Mouse (Mus musculus) hindbrain, embryonic 14.5 days (tissue): ENCODE results near the gene Rasgef1b. TPM values are rescaled to one million over a fixed set of nuclear protein-coding genes. Genes with fewer than 3 reads are reported as not detected.
A peak's percentile ranks its signal among the peaks of the same experiment; 100 is the strongest.

Source experiments
- ATAC-seq: fragments of 200-750 bp; cut with Nextera tagmentation; 2 replicates; pipeline ENCODE4 v1.8.0; 2017; ENCODE audit warnings: moderate number of reproducible peaks, mild to moderate bottlenecking, moderate TSS enrichment, moderate library complexity; ENCODE audit not compliant: low FRiP score
- DNase-seq: peaks from one replicate; pipeline ENCODE4 v3.0.0-alpha.2; 2015; ENCODE audit warnings: low spot score
- H3K27ac ChIP-seq: fragments of 300-500 bp; sonication (generic); 2 replicates; pipeline ENCODE4 v1.5.1; 2014; ENCODE audit warnings: mild to moderate bottlenecking, moderate library complexity
- H3K27me3 ChIP-seq: fragments of 300-500 bp; sonication (generic); 2 replicates; pipeline ENCODE4 v1.6.1; 2014; ENCODE audit warnings: mild to moderate bottlenecking, low read length, mixed read lengths; ENCODE audit not compliant: control insufficient read depth, insufficient read depth
- H3K36me3 ChIP-seq: fragments of 300-500 bp; sonication (generic); replicated peaks from 2 replicates; pipeline ENCODE4 v1.6.1; 2014; ENCODE audit not compliant: control insufficient read depth, insufficient read depth
- H3K4me1 ChIP-seq: fragments of 300-500 bp; sonication (generic); replicated peaks from 2 replicates; pipeline ENCODE4 v1.6.1; 2014; ENCODE audit warnings: antibody characterized with exemption, low read length, mixed read lengths; ENCODE audit not compliant: control insufficient read depth, insufficient read depth
- H3K4me2 ChIP-seq: fragments of 300-500 bp; sonication (generic); replicated peaks from 2 replicates; pipeline ENCODE4 v1.6.1; 2014; ENCODE audit warnings: mild to moderate bottlenecking, moderate library complexity
- H3K4me3 ChIP-seq: fragments of 300-500 bp; sonication (generic); replicated peaks from 2 replicates; pipeline ENCODE4 v1.5.1; 2014; ENCODE audit warnings: mild to moderate bottlenecking, low read length
- H3K9ac ChIP-seq: fragments of 300-500 bp; sonication (generic); 2 replicates; pipeline ENCODE4 v1.6.1; 2014
- H3K9me3 ChIP-seq: fragments of 300-500 bp; sonication (generic); 2 replicates; pipeline ENCODE4 v1.6.1; 2016; ENCODE audit warnings: low read length; ENCODE audit not compliant: control insufficient read depth
- WGBS: fragments of 180-500 bp; shearing (Covaris S2); extraction: QIAGEN DNeasy Blood & Tissue Kit; methylation state at CpG from one replicate; pipeline ENCODE4 v1.1.7; 2014; 5-methylcytosine and 5-hydroxymethylcytosine counted together
- polyA plus RNA-seq: library from polyadenylated mRNA; unstranded; fragments of >200 nt; fragmentation: Nextera tagmentation; extraction: Ambion mirVana; gene quantifications from 2 replicates; pipeline ENCODE4 v1.2.1, GENCODE M21; 2014

The Rasgef1b gene
- polyA plus RNA-seq, 1 experiment from 2014 or later: 51.5 TPM

DNA sequence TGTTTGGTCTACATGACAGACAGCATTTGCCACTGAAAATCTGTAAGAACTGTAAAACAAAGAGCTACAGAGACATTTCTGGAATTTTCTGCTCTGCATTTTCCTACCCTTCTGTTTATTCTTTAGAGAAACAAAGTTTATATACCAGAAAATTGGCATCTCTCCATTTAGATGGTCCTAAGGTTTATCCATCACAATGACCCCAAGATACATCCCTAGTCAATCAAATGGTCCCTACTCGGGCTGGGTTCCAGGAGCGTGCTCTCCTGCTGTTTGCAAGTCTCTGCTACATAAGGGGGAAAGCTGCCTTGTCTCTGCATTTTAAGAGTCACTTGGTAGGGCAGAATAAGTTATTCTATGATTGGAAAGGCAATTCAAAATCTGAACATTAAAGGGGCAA, 44.8 kb downstream of the Rasgef1b start:
- no peaks in the 10 kb centered on the region for H3K36me3 ChIP-seq
- peaks cover 13% of the 10 kb centered on the region for H3K4me1 ChIP-seq
- 48% methylated on average over 2 of the region's 2 CpGs for WGBS
- no peak overlapping the region for H3K9ac ChIP-seq
- DNase-seq (no peak), ATAC-seq (no peak)
- no peaks in the 10 kb centered on the region for H3K27me3 ChIP-seq
- H3K27ac ChIP-seq: no peak overlapping the region
- no peak overlapping the region for H3K4me2 ChIP-seq
- no peak overlapping the region for H3K4me3 ChIP-seq
- H3K9me3 ChIP-seq: no peaks in the 10 kb centered on the region

DNA sequence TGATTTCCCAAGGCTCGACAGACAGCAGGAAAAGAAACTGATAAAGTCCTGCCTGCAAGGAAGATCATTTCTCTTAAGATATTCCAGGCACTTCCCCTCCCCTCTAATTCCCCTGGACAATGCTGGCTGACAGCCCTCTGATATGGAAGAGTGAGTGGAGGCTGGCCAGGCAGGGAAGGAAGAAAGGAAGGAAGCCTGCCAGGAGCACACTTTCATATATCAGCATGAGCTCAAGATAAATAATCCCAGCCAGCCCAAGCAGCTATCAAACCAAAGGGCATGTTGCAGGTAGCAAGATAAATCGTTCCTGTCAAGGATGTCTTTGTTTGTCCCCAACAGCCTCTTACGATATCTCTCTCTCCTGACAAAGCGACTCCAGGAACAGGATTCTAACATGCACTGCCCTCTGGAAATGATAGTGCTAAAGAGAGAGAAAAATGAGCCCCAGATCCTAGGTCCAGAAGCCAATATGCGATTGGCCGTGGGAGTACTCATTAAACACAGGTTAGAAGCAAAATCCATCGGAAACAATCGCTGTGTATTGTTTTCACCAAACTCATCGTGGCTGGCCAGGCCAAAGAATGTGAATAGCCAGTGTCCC, 58.8 kb downstream of the Rasgef1b start:
- Histone ChIP-seq H3K27ac (peak overlapping the region; percentile 43; the same call in 1 of the 2 replicates), H3K36me3 (no peaks in the 10 kb centered on the region), H3K9ac (no peak overlapping the region), H3K4me2 (no peak overlapping the region), H3K4me3 (no peak overlapping the region), H3K9me3 (0 out of 2 replicates have a peak, but pooled peaks cover 3% of the 10 kb centered on the region), H3K27me3 (no peaks in the 10 kb centered on the region), H3K4me1 (no peaks in the 10 kb centered on the region; the same call in 1 of the 2 replicates)
- 58% methylated on average over 9 of the region's 9 CpGs for WGBS
- peak; percentile 46; the same call in 1 of the 2 replicates for ATAC-seq
- DNase-seq: no peak

DNA sequence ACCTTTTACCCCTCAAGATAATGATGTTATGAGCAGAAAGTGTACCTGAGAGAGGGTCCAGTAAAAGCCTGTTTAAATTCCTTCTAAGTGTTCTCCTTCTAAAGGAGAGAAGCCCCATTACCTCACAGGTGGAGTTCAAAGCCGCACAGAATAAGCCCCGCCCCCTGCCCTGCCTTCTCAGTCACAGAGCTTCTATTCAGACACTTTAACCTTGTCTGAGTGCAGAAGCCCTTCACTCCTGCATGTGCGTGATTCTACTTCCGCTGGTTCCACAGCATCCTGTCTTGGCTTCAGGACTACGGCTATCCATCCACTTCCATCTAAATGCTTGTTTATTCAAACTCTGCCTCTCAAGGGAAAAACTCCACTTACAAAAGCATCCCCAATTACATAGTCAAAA, 72.8 kb downstream of the Rasgef1b start:
- H3K27me3 ChIP-seq: no peaks in the 10 kb centered on the region
- 64% methylated on average over 5 of the region's 5 CpGs for WGBS
- no peak overlapping the region for H3K27ac ChIP-seq
- ATAC-seq (no peak), DNase-seq (no peak)
- no peak overlapping the region for H3K4me3 ChIP-seq
- no peaks in the 10 kb centered on the region for H3K36me3 ChIP-seq
- H3K4me1 ChIP-seq: 0 out of 2 replicates have a peak, but pooled peaks cover 4% of the 10 kb centered on the region
- H3K9me3 ChIP-seq: no peaks in the 10 kb centered on the region
- H3K4me2 ChIP-seq: no peak overlapping the region
- no peak overlapping the region for H3K9ac ChIP-seq

DNA sequence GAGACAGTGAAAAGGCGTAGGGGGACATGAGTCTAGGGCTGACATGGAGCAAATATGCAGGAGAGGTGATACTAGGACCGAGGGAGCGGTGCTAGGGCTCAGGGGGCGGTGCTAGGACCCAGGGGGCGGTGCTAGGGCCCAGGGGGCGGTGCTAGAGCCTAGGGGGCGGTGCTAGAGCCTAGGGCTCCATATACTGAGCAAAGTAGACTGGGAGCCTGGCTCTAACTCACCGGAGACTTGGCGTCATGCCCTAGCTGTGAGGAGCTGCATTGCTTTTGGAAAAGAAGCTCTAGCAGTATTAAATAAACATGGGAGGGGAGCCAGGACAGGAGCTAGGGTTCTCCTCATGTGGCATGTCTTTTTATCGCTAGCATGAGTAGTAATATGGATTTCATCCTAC, 75.9 kb downstream of the Rasgef1b start:
- 79% methylated on average over 10 of the region's 10 CpGs for WGBS
- no peak overlapping the region for H3K9ac ChIP-seq
- H3K27me3 ChIP-seq: no peaks in the 10 kb centered on the region
- no peak overlapping the region for H3K4me3 ChIP-seq
- H3K36me3 ChIP-seq: no peaks in the 10 kb centered on the region
- H3K4me1 ChIP-seq: 0 out of 2 replicates have a peak, but pooled peaks cover 4% of the 10 kb centered on the region
- H3K9me3 ChIP-seq: no peaks in the 10 kb centered on the region
- H3K4me2 ChIP-seq: no peak overlapping the region
- no peak for DNase-seq
- no peak overlapping the region for H3K27ac ChIP-seq
- ATAC-seq: no peak

DNA sequence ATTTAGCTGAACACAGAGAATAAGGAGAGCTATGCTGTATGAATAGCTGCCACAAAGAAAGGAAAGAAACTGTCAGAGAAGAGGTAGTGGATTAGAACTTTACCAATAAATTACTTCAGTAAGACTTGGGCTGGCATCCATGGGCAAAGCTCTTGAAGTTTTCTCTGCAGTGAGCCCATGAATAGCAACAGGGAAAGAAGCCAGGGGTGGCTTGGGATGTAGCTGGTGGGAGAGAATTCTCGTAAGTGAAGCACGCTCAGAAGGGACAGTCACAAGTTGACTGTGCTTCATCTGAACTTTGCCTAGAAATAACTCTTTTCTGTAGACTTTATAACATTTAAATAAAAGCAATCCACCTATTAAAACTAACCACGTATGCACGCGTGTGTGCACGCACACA, 87.5 kb downstream of the Rasgef1b start:
- Histone ChIP-seq H3K27me3 (no peaks in the 10 kb centered on the region), H3K9me3 (no peaks in the 10 kb centered on the region), H3K4me2 (no peak overlapping the region), H3K27ac (no peak overlapping the region), H3K4me1 (peaks cover 6% of the 10 kb centered on the region; the same call in 1 of the 2 replicates), H3K36me3 (no peaks in the 10 kb centered on the region), H3K4me3 (no peak overlapping the region), H3K9ac (no peak overlapping the region)
- ATAC-seq: no peak
- 90% methylated on average over 6 of the region's 6 CpGs for WGBS
- no peak for DNase-seq

DNA sequence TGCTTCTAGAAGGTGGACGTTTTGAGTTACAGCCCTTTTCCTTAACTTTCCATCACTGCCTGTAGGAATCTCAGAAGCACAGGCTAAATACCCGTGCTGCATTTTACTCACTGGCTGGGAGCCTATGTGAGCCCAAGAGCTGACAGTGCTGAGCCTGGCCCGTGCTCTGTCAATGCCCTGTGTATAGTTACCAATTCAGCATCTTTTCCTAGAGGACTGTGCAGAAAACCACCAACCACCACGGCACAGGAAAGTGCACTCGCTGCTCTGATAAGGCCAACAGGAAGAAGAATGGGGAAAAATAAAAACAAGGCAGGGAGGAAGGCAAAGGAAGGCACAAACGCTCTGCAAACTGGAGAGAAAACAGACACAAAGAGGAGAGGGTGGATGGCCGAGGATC, 92.3 kb downstream of the Rasgef1b start:
- DNase-seq (no peak), ATAC-seq (no peak)
- 39% methylated on average over 7 of the region's 7 CpGs for WGBS

DNA sequence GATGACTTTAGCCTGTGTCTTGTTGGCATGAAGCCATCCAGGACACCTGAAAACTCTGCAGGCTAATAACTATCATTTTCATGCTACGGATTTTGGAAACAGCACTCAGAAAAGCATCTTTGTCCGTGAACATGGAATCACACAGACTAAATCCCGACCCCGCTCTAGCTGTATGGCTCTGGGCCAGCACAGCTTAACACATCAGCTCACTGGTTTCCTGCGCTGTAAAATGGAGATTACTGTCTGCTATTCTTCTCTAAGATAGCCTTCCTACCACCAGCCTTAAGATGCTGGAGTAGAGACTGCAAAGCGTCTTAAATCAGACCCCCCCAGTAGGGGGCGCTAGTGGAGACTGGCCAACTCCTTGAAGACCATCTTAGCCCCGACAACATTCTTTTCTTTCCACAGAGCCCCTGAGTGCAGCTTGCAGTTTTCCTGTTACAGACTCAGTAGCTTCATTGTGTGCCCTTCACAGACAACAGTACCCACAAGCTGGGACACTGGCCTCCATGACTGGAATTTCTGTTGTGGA, 94.8 kb downstream of the Rasgef1b start:
- H3K9ac ChIP-seq: no peak overlapping the region
- H3K27ac ChIP-seq: no peak overlapping the region
- WGBS: 79% methylated on average over 8 of the region's 8 CpGs
- DNase-seq: no peak
- ATAC-seq: no peak
- H3K27me3 ChIP-seq: no peaks in the 10 kb centered on the region
- no peak overlapping the region for H3K4me2 ChIP-seq
- H3K36me3 ChIP-seq: no peaks in the 10 kb centered on the region
- no peaks in the 10 kb centered on the region for H3K9me3 ChIP-seq
- no peak overlapping the region for H3K4me3 ChIP-seq
- H3K4me1 ChIP-seq: no peaks in the 10 kb centered on the region

More for the DNA sequence above, 92.3 kb downstream of the Rasgef1b start:
- Histone ChIP-seq H3K4me1 (no peaks in the 10 kb centered on the region), H3K9me3 (no peaks in the 10 kb centered on the region), H3K9ac (no peak overlapping the region), H3K27ac (no peak overlapping the region), H3K27me3 (no peaks in the 10 kb centered on the region), H3K4me3 (no peak overlapping the region), H3K36me3 (no peaks in the 10 kb centered on the region), H3K4me2 (no peak overlapping the region)

DNA sequence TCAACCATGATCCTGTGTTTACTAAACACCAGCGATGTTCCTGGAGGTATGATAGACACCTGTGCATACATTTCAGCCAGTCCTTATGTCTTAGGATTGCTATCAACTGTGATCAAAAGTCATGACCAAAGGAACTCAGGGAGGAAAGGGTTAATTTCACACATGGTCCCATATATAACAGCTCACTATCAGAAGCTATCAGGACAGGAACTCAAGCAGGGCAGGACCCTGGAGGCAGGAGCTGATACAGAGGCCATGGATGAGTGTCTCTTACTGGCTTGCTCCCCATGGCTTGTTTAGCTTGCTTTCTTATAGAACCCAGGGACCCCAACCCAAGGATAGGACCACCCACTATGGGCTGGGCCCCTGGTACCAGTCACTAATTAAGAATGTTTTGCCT, 95.3 kb downstream of the Rasgef1b start:
- DNase-seq: no peak
- no peaks in the 10 kb centered on the region for H3K36me3 ChIP-seq
- no peak overlapping the region for H3K4me2 ChIP-seq
- no peak for ATAC-seq
- no peak overlapping the region for H3K27ac ChIP-seq
- no peaks in the 10 kb centered on the region for H3K27me3 ChIP-seq
- H3K9me3 ChIP-seq: no peaks in the 10 kb centered on the region
- WGBS: 95% methylated on average over 1 of the region's 1 CpGs
- no peak overlapping the region for H3K4me3 ChIP-seq
- no peaks in the 10 kb centered on the region for H3K4me1 ChIP-seq
- H3K9ac ChIP-seq: no peak overlapping the region

DNA sequence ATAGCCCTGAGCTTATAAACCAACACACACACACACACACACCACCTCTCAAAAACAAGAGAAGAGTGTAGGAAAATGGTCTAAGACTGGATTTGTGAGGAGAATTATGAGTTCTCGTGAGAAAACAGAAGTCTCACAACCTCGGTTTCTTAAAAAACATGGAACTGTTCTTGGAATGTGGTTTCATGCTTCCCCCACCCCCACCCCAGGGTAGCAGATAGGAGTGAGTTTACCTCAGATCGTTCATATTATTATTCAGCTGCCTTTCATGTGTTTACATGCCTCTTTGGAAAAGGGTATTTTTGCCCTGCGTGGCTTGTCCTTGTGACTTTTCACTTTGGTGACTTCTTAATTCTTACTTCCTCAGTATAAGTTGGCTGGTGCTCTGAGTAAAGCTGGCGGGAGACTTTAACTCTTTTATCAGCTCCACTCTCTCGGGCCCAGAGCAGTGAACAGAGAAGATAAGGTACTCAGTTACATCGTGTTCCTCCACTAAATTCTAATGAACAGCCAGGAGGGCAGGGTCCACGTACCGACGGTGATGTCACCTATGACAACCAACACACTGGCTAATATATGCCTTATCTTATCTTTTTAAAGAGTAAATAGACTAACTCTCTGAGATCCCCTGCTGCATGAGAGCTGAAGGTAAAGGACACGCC, 96.1 kb downstream of the Rasgef1b start:
- WGBS: 88% methylated on average over 11 of the region's 11 CpGs
- no peak for ATAC-seq

More for the DNA sequence above, 96.1 kb downstream of the Rasgef1b start:
- Histone ChIP-seq H3K27me3 (no peaks in the 10 kb centered on the region), H3K4me2 (no peak overlapping the region), H3K4me3 (no peak overlapping the region), H3K9me3 (no peaks in the 10 kb centered on the region), H3K9ac (no peak overlapping the region), H3K36me3 (no peaks in the 10 kb centered on the region), H3K4me1 (no peaks in the 10 kb centered on the region), H3K27ac (no peak overlapping the region)
- no peak for DNase-seq
